Mouse (Mus musculus) heart, postnatal 0 days (tissue): ENCODE measurements around the gene Prkag2.

Experiments used
- CTCF ChIP-seq: IDR thresholded peaks from 2 replicates; pipeline ENCODE4 v1.5.1; 2016; ENCODE audit warnings: antibody characterized with exemption, control low read depth, low read depth
- EP300 ChIP-seq: IDR thresholded peaks from 2 replicates; pipeline ENCODE4 v1.6.1; 2016; ENCODE audit warnings: antibody characterized with exemption, low read depth

GRCm38 (mm10) chr5:24826056-24826770 lies 274.2 kb downstream of the Prkag2 start:
- no peak for TF ChIP-seq CTCF
- no peak for TF ChIP-seq EP300
